Mouse (Mus musculus) embryonic facial prominence, embryonic 12.5 days (tissue): ENCODE results near the gene Rgl1. TPM values are rescaled to one million over a fixed set of nuclear protein-coding genes. Genes with fewer than 3 reads are reported as not detected.

Experiments used
- ATAC-seq: fragments of 200-750 bp; cut with Nextera tagmentation; 2 replicates; pipeline ENCODE4 v1.8.0; 2017; ENCODE audit not compliant: insufficient number of reproducible peaks, insufficient read depth, low FRiP score, low TSS enrichment
- H3K27ac ChIP-seq: fragments of 300-500 bp; sonication (generic); 2 replicates; pipeline ENCODE4 v1.5.1; 2016; ENCODE audit warnings: mild to moderate bottlenecking
- H3K27me3 ChIP-seq: fragments of 300-500 bp; sonication (generic); 2 replicates; pipeline ENCODE4 v1.6.1; 2016; ENCODE audit warnings: mild to moderate bottlenecking, moderate library complexity
- H3K36me3 ChIP-seq: fragments of 300-500 bp; sonication (generic); 2 replicates; pipeline ENCODE4 v1.6.1; 2016; ENCODE audit warnings: mild to moderate bottlenecking
- H3K4me1 ChIP-seq: fragments of 300-500 bp; sonication (generic); 2 replicates; pipeline ENCODE4 v1.6.1; 2016
- H3K4me2 ChIP-seq: fragments of 300-500 bp; sonication (generic); replicated peaks from 2 replicates; pipeline ENCODE4 v1.6.1; 2016; ENCODE audit warnings: mild to moderate bottlenecking, moderate library complexity
- H3K4me3 ChIP-seq: fragments of 300-500 bp; sonication (generic); 2 replicates; pipeline ENCODE4 v1.5.1; 2016; ENCODE audit warnings: mild to moderate bottlenecking
- H3K9ac ChIP-seq: fragments of 300-500 bp; sonication (generic); 2 replicates; pipeline ENCODE4 v1.6.1; 2016; ENCODE audit warnings: mild to moderate bottlenecking, moderate library complexity
- H3K9me3 ChIP-seq: fragments of 300-500 bp; sonication (generic); 2 replicates; pipeline ENCODE4 v1.6.1; 2016; ENCODE audit warnings: mild to moderate bottlenecking, moderate library complexity
- WGBS: fragments of 180-500 bp; shearing (Covaris S2); methylation state at CpG from one replicate; pipeline ENCODE4 v1.1.7; 2016; 5-methylcytosine and 5-hydroxymethylcytosine counted together
- polyA plus RNA-seq: library from polyadenylated mRNA; unstranded; fragments of >200 nt; fragmentation: Nextera tagmentation; extraction: Ambion mirVana; gene quantifications from 2 replicates; pipeline ENCODE4 v1.2.1, GENCODE M21; 2016

Gene Rgl1
- polyA plus RNA-seq, 1 experiment from 2014 or later = 27.6 TPM

DNA sequence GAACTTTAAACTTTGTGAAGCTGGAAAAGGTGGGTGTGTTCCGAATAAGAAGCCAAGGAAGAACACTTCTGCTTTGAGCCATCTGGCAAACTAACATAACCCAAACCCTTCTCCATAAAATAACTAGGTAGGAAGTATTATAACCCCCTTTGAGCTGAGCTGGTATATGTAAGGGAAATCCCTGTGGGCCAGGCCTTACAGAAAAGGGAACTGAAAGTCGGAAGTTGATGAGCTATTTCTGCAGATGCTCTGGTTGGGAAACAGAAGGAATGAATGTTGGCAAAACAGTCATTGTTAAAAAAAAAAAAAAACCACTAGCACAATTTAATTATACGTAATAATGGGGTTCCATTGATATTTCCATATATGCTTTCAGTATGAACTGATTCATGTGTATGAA is 237.4 kb downstream of the Rgl1 start:
- no peak overlapping the region for H3K4me2 ChIP-seq
- ATAC-seq = no peak
- no peak overlapping the region for H3K9ac ChIP-seq
- peaks cover 25% of the 10 kb centered on the region for H3K36me3 ChIP-seq
- peaks cover 8% of the 10 kb centered on the region; the same call in 1 of the 2 replicates for H3K4me1 ChIP-seq
- WGBS = 88% methylated on average over 3 of the region's 3 CpGs
- no peak overlapping the region for H3K4me3 ChIP-seq
- no peaks in the 10 kb centered on the region for H3K27me3 ChIP-seq
- H3K9me3 ChIP-seq = no peaks in the 10 kb centered on the region
- no peak overlapping the region for H3K27ac ChIP-seq

DNA sequence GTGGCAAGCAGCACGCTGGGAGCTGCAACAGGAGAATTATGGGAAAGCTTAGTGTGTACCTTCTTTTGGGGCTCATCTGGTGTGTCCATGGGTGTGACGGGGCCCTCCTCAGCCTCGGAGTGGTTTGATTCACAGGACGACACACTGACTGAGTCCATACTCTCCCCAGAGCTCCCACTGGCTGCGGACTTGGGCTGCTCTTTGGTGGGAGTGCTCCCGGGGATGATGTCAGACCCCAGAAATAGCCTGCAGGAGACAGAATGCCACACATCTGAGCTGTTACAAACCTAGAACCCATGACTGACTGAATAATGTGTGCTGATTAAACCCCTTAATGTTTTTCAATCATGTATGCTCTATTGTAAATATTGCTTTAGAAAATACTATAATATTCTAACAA is 237.9 kb downstream of the Rgl1 start:
- Histone ChIP-seq H3K27me3 (no peaks in the 10 kb centered on the region), H3K4me3 (no peak overlapping the region), H3K27ac (no peak overlapping the region), H3K36me3 (peaks cover 27% of the 10 kb centered on the region), H3K9me3 (no peaks in the 10 kb centered on the region), H3K9ac (no peak overlapping the region), H3K4me1 (peaks cover 8% of the 10 kb centered on the region; the same call in 1 of the 2 replicates), H3K4me2 (no peak overlapping the region)
- WGBS = 85% methylated on average over 6 of the region's 6 CpGs
- ATAC-seq = no peak

DNA sequence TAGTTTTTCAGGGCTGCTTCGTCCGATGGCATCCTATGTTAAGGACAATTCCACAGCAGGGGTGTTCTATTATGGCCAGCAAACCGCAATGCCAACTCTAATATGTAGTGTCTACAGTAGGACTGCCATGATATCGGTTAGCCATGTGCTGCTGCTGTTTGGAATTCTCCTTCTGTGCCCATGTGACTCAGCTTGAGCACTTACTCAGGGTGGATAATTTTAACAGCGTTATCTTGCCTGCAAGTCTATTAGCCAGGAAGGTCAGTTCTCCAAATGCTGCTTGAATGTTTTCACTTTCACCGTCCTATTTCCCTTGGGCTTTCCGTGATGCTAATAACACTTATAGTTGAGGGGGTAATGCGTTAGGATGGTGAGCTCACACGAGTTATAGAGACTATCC is 240.0 kb downstream of the Rgl1 start:
- H3K4me1 ChIP-seq = no peaks in the 10 kb centered on the region
- H3K9me3 ChIP-seq = no peaks in the 10 kb centered on the region
- ATAC-seq = no peak
- no peak overlapping the region for H3K4me3 ChIP-seq
- H3K36me3 ChIP-seq = peaks cover 36% of the 10 kb centered on the region
- H3K9ac ChIP-seq = no peak overlapping the region
- H3K4me2 ChIP-seq = no peak overlapping the region
- H3K27ac ChIP-seq = no peak overlapping the region
- 80% methylated on average over 9 of the region's 9 CpGs for WGBS
- no peaks in the 10 kb centered on the region for H3K27me3 ChIP-seq

DNA sequence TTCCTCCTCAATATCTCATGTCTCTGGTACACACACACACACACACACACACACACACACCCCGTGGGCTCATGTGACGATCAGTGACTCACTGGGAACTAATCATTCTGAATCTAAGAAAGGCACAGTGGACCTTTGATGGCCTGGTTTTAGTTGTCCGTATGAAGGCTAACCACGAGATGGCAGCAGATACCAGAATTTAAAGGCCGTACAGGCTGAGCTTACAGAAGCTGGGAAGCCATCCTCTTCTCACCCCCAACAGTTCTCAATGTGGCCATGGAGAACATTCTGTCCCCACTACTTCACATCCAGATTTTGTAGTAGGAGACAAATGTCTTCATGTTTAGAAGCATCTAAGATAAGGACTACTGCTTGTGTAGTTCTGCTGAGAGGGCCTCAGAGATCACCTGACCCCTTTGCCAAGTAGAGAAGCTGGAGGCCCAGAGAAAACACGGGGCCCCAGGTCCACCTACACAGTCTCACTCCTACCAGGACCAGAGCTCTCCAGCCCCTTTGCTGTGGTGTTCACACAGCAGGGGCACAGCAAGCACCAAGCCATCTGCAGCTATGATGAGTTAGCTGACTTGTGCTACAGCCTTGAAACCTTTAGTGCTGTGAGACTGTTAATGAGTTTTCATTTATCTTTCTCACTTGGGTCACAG is 241.0 kb downstream of the Rgl1 start:
- WGBS = 18% methylated on average over 6 of the region's 6 CpGs

DNA sequence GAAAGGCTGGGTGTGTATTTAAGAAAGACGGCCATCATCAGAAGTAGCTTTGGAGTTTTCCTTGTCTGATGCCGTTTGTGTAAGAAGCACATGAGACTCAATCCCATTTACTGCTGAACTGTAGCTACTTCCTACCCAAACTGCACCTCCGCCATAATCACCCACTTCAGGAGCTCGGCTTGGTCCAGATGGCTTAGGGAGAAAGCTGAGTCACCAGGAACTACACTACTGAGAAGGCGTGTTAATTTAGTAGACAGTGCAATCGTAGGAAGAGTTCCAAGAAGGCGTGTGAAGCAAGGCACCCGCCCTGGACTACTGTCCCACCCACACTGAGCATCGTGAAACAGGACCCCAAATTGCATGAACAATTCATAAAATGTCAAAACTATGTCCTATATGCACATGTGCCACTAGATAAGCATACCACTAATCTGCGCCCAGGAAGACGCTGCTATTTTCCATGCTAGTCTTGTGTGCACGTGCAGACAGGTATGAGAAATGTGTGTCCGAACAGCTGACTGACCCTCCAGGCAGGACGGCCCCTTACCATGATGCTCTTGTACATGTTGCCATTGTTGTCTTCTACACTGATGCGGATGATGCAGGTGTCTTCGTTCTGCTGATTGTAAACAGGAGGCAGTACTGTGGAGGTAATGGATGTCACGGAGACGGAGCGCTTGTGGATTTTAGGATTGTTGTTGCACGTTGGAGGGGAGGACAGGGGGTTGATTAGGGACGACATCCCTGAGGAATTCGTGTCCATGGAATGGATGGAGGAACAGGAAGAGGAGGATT is 241.9 kb downstream of the Rgl1 start:
- Histone ChIP-seq H3K4me3 (no peak overlapping the region), H3K36me3 (peaks cover 35% of the 10 kb centered on the region), H3K9ac (no peak overlapping the region), H3K4me1 (no peaks in the 10 kb centered on the region), H3K9me3 (no peaks in the 10 kb centered on the region), H3K27ac (no peak overlapping the region), H3K4me2 (no peak overlapping the region), H3K27me3 (no peaks in the 10 kb centered on the region)
- ATAC-seq = no peak
- WGBS = 88% methylated on average over 22 of the region's 22 CpGs

More for the DNA sequence above, 241.0 kb downstream of the Rgl1 start:
- no peak overlapping the region for H3K27ac ChIP-seq
- H3K4me3 ChIP-seq = no peak overlapping the region
- H3K4me2 ChIP-seq = no peak overlapping the region
- no peaks in the 10 kb centered on the region for H3K4me1 ChIP-seq
- no peaks in the 10 kb centered on the region for H3K27me3 ChIP-seq
- no peak; the same call in 1 of the 2 replicates for ATAC-seq
- no peak overlapping the region for H3K9ac ChIP-seq
- peaks cover 36% of the 10 kb centered on the region for H3K36me3 ChIP-seq
- no peaks in the 10 kb centered on the region for H3K9me3 ChIP-seq

DNA sequence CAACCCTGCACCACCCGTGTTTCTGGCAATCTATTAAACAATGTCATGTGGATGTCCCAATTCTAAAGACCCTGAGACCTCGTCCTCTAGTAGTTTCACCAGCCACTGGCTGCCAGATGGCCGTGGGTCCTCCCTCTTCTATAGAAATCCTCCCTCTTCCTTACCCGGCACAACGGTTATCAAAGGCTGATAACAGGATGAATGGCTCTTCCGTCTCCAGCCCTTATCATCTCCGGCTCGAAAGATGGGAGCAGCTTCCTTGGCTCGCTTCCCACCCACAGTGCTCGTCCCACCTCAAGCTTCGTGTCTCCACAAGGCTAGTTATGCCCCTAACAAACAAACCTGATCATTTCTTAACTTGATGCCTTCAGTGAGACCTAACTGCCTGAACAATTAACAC is 242.9 kb downstream of the Rgl1 start:
- no peaks in the 10 kb centered on the region for H3K4me1 ChIP-seq
- H3K9me3 ChIP-seq = no peaks in the 10 kb centered on the region
- no peak overlapping the region for H3K9ac ChIP-seq
- ATAC-seq = no peak
- H3K4me3 ChIP-seq = no peak overlapping the region
- H3K27me3 ChIP-seq = no peaks in the 10 kb centered on the region
- H3K36me3 ChIP-seq = peaks cover 40% of the 10 kb centered on the region
- WGBS = 86% methylated on average over 11 of the region's 11 CpGs
- H3K27ac ChIP-seq = no peak overlapping the region
- no peak overlapping the region for H3K4me2 ChIP-seq

DNA sequence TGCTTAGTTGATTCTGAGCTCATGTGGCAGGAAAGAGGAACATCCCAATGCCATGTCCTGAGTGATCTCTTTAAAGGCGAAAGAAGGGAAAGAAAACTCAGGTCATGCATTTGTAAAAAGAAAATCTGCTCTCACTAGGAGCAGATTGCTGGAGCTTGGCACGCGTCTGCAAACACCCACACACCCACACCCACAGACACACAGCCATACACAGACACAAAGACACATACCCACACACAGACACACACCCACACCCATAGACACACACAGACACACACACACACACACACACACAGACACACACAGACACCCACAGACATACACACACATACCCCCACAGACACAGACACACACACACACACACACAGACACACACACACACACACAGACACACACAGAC is 243.9 kb downstream of the Rgl1 start:
- H3K4me3 ChIP-seq = no peak overlapping the region
- no peak overlapping the region for H3K4me2 ChIP-seq
- no peaks in the 10 kb centered on the region for H3K27me3 ChIP-seq
- WGBS = 87% methylated on average over 3 of the region's 3 CpGs
- no peak for ATAC-seq
- H3K4me1 ChIP-seq = no peaks in the 10 kb centered on the region
- H3K27ac ChIP-seq = no peak overlapping the region
- peaks cover 36% of the 10 kb centered on the region for H3K36me3 ChIP-seq
- no peak overlapping the region for H3K9ac ChIP-seq
- H3K9me3 ChIP-seq = no peaks in the 10 kb centered on the region

DNA sequence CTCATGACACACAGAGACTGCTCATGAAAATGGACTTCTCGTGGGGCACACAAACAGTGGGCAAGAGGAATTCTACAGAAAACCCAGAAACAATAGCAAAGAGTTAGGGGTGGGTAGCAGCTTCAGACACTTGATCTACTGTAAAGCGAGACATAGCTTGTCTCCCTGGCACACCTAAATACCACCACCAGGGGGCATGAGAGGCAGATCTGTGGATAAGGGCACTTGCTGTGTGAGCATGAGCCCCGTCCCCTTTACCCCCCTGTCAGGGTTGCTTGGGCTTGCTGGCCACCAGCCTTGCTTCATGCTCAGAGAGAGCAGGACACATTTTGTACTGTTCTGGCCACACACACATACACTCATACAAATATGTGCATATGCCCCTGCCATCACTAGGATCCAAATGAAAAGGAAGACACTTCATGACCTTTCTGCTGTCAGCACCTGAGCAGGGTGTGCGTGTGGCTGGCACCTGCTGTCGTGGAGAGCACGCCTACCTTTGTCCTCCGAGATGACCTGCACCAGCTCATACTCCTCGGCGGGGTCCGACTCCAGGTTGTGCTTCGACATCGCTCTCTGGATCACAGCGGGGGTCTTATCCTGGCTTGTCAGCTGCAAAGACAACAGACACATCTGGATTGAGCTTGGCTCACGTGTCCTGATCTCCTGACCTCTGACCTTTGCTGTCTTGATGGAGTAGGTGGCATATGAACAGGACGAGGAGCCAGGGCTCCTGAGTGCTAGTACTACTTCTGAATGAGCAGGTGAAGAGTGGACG is 245.2 kb downstream of the Rgl1 start:
- Histone ChIP-seq H3K36me3 (peaks cover 36% of the 10 kb centered on the region), H3K4me2 (no peak overlapping the region), H3K9ac (no peak overlapping the region), H3K27ac (no peak overlapping the region), H3K4me3 (no peak overlapping the region), H3K27me3 (no peaks in the 10 kb centered on the region), H3K4me1 (no peaks in the 10 kb centered on the region), H3K9me3 (no peaks in the 10 kb centered on the region)
- no peak for ATAC-seq
- WGBS = 75% methylated on average over 16 of the region's 16 CpGs

DNA sequence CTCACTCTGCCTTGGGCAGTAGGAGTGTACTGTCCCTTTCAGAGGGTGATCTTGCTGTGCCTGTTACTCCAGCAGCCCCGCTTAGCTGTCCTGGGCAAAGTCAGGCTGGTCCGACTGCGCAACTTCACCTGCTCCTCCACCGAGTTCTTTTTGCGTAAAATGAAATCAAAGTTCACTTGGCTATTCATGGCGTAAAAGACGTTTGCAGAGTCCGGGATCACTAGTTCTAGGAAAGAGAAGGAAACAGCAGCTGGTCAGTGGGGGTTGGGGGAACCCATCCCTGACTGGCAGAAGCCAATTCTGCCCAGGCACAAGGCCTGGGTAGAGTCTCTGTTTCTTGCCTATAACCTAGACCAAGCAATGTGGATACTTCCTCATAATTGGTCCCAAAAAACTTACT is 247.2 kb downstream of the Rgl1 start:
- no peak overlapping the region for H3K4me3 ChIP-seq
- H3K4me2 ChIP-seq = no peak overlapping the region
- H3K9ac ChIP-seq = no peak overlapping the region
- 95% methylated on average over 8 of the region's 8 CpGs for WGBS
- no peaks in the 10 kb centered on the region for H3K9me3 ChIP-seq
- peaks cover 29% of the 10 kb centered on the region for H3K36me3 ChIP-seq
- no peak for ATAC-seq
- no peaks in the 10 kb centered on the region for H3K27me3 ChIP-seq
- H3K27ac ChIP-seq = no peak overlapping the region
- 0 out of 2 replicates have a peak, but pooled peaks cover 5% of the 10 kb centered on the region for H3K4me1 ChIP-seq

DNA sequence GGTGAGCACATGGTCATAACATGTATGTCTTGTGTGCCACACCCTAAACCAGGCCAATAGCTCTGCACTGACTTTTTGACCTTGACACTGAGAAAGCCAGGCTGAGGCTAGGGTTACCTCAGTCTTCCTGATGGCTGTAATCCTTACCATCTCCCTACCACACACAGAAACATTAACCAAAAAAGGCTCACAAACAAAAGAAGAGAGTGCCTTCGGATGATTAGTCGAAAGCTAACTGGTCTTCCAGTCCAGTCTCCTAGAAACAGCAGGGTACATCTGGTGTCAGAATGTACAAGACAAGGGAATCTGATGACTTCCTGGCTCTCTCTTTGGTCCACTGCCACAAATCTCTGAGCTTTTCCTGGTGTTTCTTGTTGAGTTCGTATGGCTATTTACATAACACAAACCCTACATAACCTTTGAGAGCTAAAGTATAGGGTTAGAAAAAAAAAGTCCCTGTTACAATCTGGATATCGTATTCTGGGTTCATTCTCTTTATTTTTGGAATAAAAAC is 249.0 kb downstream of the Rgl1 start:
- H3K36me3 ChIP-seq = peaks cover 20% of the 10 kb centered on the region
- no peaks in the 10 kb centered on the region for H3K27me3 ChIP-seq
- H3K4me1 ChIP-seq = 0 out of 2 replicates have a peak, but pooled peaks cover 5% of the 10 kb centered on the region
- no peak overlapping the region for H3K9ac ChIP-seq
- H3K4me2 ChIP-seq = no peak overlapping the region
- 82% methylated on average over 4 of the region's 4 CpGs for WGBS
- H3K9me3 ChIP-seq = no peaks in the 10 kb centered on the region
- ATAC-seq = no peak
- no peak overlapping the region for H3K27ac ChIP-seq
- no peak overlapping the region for H3K4me3 ChIP-seq

DNA sequence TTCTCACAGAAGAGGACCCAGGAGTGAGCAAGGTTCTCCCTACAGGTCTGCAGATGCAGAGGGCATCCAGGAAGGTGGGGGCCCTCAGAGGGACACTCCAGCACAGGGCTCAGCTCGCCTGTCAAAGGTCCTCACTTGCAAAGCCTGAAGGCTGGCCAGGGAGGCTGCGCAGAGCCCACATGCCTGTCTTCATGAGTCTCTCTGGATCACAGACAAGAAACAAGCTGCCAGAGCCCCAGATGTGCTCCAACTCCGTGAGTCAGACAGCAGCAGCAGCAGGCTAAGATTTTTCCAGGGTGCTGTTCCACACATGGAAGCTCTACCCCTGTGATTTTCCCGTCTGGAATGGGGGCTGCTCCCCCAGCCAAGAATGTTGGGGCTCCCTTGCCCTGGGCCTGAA is 251.9 kb downstream of the Rgl1 start:
- Histone ChIP-seq H3K27me3 (no peaks in the 10 kb centered on the region), H3K4me1 (0 out of 2 replicates have a peak, but pooled peaks cover 5% of the 10 kb centered on the region), H3K9ac (no peak overlapping the region), H3K4me2 (no peak overlapping the region), H3K27ac (0 out of 2 replicates have a peak overlapping the region, but pooled peaks have one; percentile 36), H3K9me3 (no peaks in the 10 kb centered on the region), H3K4me3 (no peak overlapping the region), H3K36me3 (peaks cover 11% of the 10 kb centered on the region)
- ATAC-seq = no peak
- WGBS = 54% methylated on average over 4 of the region's 4 CpGs
